Mouse (Mus musculus): Measurements from ENCODE around the gene Cphx3. TPM values are rescaled to one million over a fixed set of nuclear protein-coding genes. Genes with fewer than 3 reads are reported as not detected.
"Not testable (repeated sequence)": the region's sequence is repeated elsewhere in the genome, so short reads cannot be mapped to it uniquely, and the experiment has no call there.

Cphx3 gene
- total and polyA plus RNA-seq, 2 experiments: 0.45 to 0.55 TPM

DNA sequence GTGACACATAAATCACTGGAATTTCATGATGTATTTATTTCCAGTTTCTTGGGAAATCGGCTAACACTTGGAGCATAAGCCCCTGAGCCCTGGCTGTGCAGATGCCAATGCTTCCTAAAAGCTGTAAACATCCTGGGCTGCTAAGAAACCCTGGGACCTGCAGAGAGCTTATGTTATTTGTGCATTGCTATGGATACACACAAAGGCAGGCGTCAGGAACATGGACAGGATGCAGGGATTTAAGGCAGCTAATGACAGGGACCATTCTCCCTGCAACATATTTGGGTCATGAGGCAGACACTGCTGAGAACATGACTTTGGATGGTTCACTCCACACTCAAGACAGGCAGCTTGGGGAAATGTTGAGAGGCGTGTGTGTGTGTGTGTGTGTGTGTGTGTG is 115.8 kb downstream of the Cphx3 start:
- H3K4me3 ChIP-seq (ENCODE audit: insufficient read depth, low read depth, low read length); H3K79me2 ChIP-seq (ENCODE audit: control insufficient read depth, insufficient read depth, low read length); DNase-seq (ENCODE audit: extremely low read depth, low read depth, low spot score); H3K9ac ChIP-seq (ENCODE audit: low read depth, low read length); H3K36me3 ChIP-seq (ENCODE audit: control insufficient read depth, insufficient read depth, low read length); H3K27me3 ChIP-seq (ENCODE audit: control insufficient read depth, insufficient read depth, low read length); H3K27ac ChIP-seq (replicated peaks; ENCODE audit: insufficient read depth, low read depth, low read length); H3K4me1 ChIP-seq (ENCODE audit: control insufficient read depth, insufficient read depth, low read length): not testable (repeated sequence)
- no CpG with 5 or more reads among the region's 3 CpGs for WGBS

DNA sequence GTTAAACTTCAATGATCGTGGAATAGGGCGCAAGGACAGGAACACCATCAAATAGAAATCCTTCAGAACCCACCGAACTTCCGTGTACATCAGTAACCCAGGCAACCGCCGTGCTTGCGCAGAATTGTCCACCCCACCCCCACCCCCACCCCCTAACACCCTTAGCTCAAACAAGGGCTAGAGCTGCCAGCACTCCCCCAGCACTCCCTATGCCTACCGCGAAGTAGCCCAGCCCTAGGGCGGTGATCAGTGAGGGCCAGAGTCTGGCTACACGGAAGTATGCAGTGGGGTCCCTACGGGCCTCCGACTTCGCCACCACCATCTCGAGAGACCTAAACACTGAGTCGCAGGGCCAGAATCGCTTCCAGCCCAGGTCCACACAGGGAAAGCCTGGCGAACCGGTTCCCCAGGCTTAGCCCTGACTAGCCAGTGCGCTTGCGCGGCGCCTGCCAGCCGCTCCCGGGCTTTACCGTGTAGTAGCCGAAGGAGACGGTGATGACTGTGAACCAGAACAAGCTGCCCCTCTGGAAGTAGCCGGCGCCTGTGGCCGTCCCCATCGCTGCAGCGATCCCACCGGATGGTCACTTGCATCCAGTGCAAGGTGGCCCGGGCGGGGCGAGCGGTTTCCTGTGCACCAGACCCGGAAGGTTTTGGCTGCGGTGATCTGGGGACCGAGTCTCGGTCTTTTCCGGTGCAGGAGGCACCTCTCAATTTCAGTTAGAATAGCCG is 124.3 kb downstream of the Cphx3 start:
- H3K79me2 ChIP-seq (ENCODE audit: control insufficient read depth, insufficient read depth, low read length); H3K9ac ChIP-seq (ENCODE audit: low read depth, low read length); H3K27ac ChIP-seq (replicated peaks; ENCODE audit: insufficient read depth, low read depth, low read length); DNase-seq (ENCODE audit: extremely low read depth, low read depth, low spot score); H3K27me3 ChIP-seq (ENCODE audit: control insufficient read depth, insufficient read depth, low read length); H3K36me3 ChIP-seq (ENCODE audit: control insufficient read depth, insufficient read depth, low read length); H3K4me1 ChIP-seq (ENCODE audit: control insufficient read depth, insufficient read depth, low read length); H3K4me3 ChIP-seq (ENCODE audit: insufficient read depth, low read depth, low read length): not testable (repeated sequence)
- WGBS: no CpG with 5 or more reads among the region's 44 CpGs

DNA sequence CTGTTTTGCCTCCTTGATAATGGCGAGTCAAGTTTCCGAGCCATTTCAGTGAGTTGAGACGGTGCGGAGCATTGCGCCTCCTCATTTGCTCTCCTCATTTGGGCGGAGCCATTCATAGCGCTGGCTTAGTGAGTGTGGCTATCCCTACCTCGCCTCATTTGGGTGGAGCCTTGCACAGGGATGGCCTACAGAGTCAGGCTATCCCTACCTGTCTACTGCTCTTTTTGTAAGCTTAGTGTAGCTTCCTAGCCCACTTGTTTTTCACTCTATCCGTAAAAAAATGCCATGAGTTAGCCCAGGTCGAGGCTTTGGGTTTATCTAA is 124.8 kb downstream of the Cphx3 start, which contains the start of gene Tmem254b:
TSS of gene Tmem254b (minus strand) at position 116 of the 322 bp plus-strand sequence.
- H3K27ac ChIP-seq (replicated peaks; ENCODE audit: insufficient read depth, low read depth, low read length); H3K4me3 ChIP-seq (ENCODE audit: insufficient read depth, low read depth, low read length); H3K9ac ChIP-seq (ENCODE audit: low read depth, low read length); H3K79me2 ChIP-seq (ENCODE audit: control insufficient read depth, insufficient read depth, low read length); H3K36me3 ChIP-seq (ENCODE audit: control insufficient read depth, insufficient read depth, low read length); DNase-seq (ENCODE audit: extremely low read depth, low read depth, low spot score); H3K27me3 ChIP-seq (ENCODE audit: control insufficient read depth, insufficient read depth, low read length); H3K4me1 ChIP-seq (ENCODE audit: control insufficient read depth, insufficient read depth, low read length): not testable (repeated sequence)
- no CpG with 5 or more reads among the region's 10 CpGs for WGBS

DNA sequence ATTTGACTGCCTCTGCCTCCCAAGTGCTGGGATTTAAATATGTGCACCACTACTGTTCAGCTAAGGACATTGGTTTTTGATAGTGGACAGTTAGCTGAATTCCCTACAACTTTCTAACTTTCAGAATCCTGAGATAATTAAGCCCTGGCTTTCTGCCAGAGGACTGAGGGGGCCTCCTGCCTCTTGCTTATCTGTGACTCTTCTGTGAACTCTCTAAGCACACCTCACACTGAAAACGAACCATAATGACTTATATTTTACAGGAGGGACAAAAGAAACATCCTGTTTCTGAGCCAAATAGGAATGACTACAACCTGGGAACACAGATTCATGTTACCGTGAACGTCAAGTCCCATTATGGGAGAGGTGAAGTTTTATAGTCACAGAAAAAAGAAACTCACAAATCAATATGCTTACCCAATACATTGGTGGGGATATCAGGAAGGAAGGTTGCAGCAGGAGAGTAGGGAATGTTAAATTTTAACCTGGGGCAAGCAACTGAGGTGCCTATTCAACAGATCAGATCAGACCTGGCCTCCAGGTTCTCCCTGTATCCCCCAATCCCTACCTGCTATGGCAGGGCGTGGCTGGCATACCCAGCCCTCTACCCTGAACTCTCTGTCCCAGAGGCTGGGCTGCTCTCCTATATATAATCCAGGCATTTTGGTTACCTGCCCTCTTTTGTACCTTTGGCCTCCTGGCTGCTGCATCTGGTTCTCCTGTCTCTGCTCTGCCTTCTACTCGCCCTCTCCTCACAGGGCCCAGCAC is 134.3 kb downstream of the Cphx3 start:
- not testable (repeated sequence) for H3K9ac ChIP-seq (ENCODE audit: low read depth, low read length)

DNA sequence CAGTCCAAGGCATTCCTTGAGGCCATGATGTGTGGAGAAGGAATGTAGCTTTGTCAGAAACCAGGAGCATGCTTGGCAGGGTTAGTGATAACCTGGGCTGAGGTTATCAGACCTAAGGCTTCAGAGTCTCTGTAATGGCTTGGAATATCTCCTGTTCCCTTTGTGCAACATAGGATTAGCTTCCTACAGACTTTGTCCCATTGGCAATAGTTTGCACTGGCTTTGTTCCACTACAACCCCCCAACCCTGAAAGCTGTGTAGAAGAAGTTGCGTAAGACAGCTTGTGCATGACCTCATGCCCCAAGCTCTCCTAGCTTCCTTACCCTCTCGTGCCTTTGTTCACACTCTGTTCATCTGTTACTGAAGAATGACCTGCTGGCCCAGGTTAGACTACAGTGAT is 155.1 kb downstream of the Cphx3 start:
- H3K4me1 ChIP-seq (ENCODE audit: control insufficient read depth, insufficient read depth, low read length); H3K9ac ChIP-seq (ENCODE audit: low read depth, low read length); H3K4me3 ChIP-seq (ENCODE audit: insufficient read depth, low read depth, low read length); H3K36me3 ChIP-seq (ENCODE audit: control insufficient read depth, insufficient read depth, low read length); H3K79me2 ChIP-seq (ENCODE audit: control insufficient read depth, insufficient read depth, low read length); H3K27ac ChIP-seq (replicated peaks; ENCODE audit: insufficient read depth, low read depth, low read length); H3K27me3 ChIP-seq (ENCODE audit: control insufficient read depth, insufficient read depth, low read length); DNase-seq (ENCODE audit: extremely low read depth, low read depth, low spot score): not testable (repeated sequence)
- WGBS: no CpG with 5 or more reads among the region's 2 CpGs

More for the DNA sequence above, 134.3 kb downstream of the Cphx3 start:
- not testable (repeated sequence) for H3K4me1 ChIP-seq (ENCODE audit: control insufficient read depth, insufficient read depth, low read length); DNase-seq (ENCODE audit: extremely low read depth, low read depth, low spot score); H3K36me3 ChIP-seq (ENCODE audit: control insufficient read depth, insufficient read depth, low read length); H3K27ac ChIP-seq (replicated peaks; ENCODE audit: insufficient read depth, low read depth, low read length); H3K79me2 ChIP-seq (ENCODE audit: control insufficient read depth, insufficient read depth, low read length); H3K27me3 ChIP-seq (ENCODE audit: control insufficient read depth, insufficient read depth, low read length); H3K4me3 ChIP-seq (ENCODE audit: insufficient read depth, low read depth, low read length)
- WGBS: no CpG with 5 or more reads among the region's 5 CpGs

DNA sequence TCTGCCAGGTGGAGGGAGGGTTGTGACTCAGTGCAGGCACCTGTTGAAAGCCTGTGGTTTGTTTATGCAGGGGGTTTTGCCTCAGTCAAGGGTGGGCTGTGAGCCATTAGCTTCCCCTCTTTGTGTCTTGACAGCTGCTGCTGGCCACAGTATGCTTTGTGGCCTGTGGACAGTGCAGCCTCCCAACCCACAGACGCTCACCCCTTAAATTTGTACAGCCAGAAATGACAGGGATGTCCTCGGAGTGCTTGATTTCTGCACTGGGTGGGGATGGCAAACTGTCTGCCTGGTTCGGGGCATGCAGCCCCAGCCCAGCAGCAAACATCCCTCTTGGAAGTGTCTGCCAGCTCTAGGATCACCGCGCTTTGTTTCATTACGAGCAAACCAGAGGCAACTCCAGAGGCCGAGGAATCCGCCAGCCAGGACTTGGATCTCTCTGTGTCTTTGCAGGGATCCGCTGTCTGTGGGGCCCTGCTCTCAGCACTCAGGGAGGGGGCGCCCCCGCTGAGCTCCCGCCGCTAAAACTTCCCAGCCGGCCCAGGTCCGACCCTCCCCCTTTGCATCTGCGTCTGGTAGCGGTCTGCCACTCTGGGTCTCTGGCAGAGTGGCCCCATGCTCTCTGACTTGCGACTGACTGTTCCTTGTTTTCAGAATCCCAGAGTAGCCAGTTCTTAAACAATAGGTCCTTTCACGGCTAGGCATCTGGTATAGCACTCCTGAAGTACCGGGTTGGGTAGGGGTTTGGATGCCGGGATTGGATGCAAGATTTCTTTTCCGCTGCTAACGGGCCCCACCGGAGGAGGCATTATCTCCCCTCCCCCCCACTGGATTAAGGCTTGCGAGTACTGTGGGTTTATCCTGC is 175.9 kb downstream of the Cphx3 start, which contains the start of gene Duxbl3:
TSS of gene Duxbl3 (plus strand) at position 207 of the 862 bp plus-strand sequence.
- not testable (repeated sequence) for H3K4me3 ChIP-seq (ENCODE audit: insufficient read depth, low read depth, low read length); H3K79me2 ChIP-seq (ENCODE audit: control insufficient read depth, insufficient read depth, low read length); H3K27me3 ChIP-seq (ENCODE audit: control insufficient read depth, insufficient read depth, low read length); H3K27ac ChIP-seq (replicated peaks; ENCODE audit: insufficient read depth, low read depth, low read length); H3K4me1 ChIP-seq (ENCODE audit: control insufficient read depth, insufficient read depth, low read length); DNase-seq (ENCODE audit: extremely low read depth, low read depth, low spot score); H3K36me3 ChIP-seq (ENCODE audit: control insufficient read depth, insufficient read depth, low read length); H3K9ac ChIP-seq (ENCODE audit: low read depth, low read length)
- no CpG with 5 or more reads among the region's 25 CpGs for WGBS

DNA sequence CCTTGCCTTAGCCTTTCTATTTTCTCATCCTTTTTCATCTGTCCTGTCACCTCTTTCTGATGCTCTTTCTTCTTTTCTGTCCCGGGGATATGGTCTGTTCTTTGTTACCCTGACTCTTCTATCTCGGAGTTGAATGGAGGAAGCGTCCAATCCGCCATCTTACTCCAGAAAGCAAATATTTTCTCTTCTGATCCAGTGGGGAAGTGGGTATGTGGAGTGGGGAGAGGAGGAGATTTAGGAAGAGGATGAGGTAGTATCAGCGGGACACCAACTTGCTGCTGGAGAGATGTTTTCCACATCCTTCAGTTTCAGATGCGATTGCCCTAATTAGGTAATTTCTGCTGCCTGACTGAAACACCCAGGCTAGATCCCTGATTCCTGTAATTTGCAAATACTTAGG is 176.6 kb downstream of the Cphx3 start:
- WGBS: no CpG with 5 or more reads among the region's 6 CpGs

More for the DNA sequence above, 176.6 kb downstream of the Cphx3 start:
- not testable (repeated sequence) for H3K4me3 ChIP-seq (ENCODE audit: insufficient read depth, low read depth, low read length); H3K27me3 ChIP-seq (ENCODE audit: control insufficient read depth, insufficient read depth, low read length); H3K9ac ChIP-seq (ENCODE audit: low read depth, low read length); DNase-seq (ENCODE audit: extremely low read depth, low read depth, low spot score); H3K79me2 ChIP-seq (ENCODE audit: control insufficient read depth, insufficient read depth, low read length); H3K27ac ChIP-seq (replicated peaks; ENCODE audit: insufficient read depth, low read depth, low read length); H3K4me1 ChIP-seq (ENCODE audit: control insufficient read depth, insufficient read depth, low read length); H3K36me3 ChIP-seq (ENCODE audit: control insufficient read depth, insufficient read depth, low read length)
